Mouse (Mus musculus): ENCODE data around the gene Gm4767. TPM values are rescaled to one million over a fixed set of nuclear protein-coding genes. Genes with fewer than 3 reads are reported as not detected.

Gene Gm4767
- 0.07 TPM in 1 of 2 replicates, not detected in the other for polyA plus RNA-seq (2012; rRNA removed)

DNA sequence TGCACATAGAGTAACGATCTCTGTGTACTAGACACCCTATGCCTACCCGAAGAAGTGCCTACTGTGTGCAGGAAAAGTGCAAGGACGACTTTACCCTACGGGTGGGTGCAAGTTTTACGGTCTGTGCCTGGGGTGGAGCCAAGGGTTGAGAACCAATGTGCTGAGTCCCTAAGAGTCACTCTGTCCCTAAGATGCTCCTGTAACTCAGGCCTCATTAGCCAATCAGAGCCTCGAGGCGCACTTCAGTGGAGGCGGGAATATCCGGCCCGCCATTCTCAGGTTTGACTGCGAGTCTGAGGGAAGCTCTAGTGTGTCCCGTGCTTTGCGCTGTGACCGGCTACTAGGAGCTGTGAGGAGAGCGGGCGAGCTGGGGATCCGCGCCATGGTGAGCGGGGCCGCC lies at the start of gene Gm4767:
TSS of gene Gm4767 (plus strand) at position 288 of the 400 bp plus-strand sequence.

DNA sequence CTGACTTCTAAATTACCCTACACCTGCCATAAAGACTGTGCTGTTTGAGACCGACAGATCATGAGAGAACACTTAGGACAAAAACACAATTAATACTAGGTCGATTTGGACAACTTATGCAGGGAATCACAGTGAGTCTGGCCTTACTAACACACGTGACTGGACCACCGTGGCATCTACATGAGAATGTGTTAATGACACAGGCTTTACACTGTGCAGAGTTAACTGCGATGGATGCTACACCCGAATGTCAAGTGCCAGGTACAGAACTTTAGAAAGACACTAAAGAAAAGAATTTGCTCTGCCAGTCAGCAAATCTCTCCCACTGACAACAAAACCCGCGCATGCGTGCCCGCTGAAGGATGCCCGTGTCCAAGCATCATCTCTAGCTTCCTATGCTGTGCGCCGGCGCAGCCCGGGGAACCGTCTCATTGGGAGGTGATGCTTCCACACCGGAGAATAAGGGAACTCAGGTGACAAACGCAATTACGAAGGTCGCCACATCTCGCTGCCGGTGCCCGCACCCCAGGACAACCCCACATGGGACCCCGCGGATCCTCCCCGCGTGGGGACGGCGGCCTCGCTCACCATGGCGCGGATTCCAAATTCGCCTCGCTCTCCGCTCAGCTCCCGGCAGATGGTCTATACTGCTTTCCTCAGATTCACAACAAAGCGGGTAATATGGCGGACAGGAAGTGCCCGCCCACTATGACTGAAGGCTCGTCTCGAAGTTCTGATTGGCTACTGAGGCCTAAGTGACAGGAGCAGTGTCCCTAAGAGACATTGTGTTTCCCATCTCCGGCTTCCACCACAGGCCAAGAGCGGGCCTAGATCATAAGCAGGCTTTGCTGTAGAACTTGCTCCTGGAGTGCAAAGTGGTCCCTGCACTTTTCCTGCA lies 41.2 kb upstream of the Gm4767 start, which contains the start of gene Gm3055:
TSS of gene Gm3055 (minus strand) at position 656 of the 898 bp plus-strand sequence.

DNA sequence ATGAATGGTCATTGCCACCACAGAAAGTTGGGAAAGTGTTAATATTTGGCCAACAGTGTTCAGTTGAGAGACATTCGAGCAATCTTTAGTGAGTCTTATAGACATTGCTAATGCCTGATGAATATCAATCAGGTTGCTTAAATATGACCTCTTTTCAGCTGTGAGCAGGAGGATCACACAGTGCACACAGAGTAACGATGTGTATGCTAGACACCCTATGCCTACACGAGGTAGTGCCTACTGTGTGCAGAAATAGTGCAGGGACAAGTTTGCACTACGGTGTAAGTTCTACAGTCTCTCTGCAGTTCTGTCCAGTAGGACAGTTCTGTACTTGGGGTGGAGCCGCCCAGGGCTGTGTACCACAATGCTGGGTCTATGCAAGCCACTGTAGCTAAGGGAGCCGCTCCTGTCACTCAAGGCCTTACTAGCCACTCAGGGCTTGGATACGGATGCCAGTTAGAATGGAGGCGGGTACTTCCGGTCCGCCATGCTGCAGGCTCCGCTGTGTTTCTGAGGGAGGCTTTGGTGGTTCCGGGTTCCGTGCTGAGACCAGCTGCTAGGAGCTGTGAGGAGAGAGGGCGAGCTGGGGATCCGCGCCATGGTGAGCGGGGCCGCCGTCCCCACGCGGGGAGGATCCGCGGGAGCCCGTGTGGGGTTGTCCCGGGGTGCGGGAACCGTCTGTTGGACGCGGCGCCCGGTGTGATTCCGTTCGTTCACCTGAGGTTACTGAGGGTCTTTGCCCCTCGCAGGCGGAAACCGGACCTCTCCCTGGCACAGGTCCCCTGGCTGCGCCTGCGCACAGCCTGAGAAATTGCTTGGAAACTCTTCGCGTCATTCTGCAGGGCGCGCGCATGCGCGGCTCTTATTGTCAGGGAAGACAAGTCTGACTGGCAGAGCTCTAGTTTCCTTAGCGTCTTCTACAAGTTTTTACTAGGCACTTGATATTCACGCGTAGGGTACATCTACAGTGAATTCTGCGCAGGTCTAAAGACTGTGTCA lies 51.7 kb downstream of the Gm4767 start, which contains the start of gene Gm32687:
TSS of gene Gm32687 (plus strand) at position 526 of the 999 bp plus-strand sequence.

Other genes starting within 250 kb of the Gm4767 start
- 497 and 508 TPM in 2 replicates for gene Tle2, start 237.6 kb upstream of the Gm4767 start, polyA plus RNA-seq (2012; rRNA removed)
- gene Tle6, start 211.1 kb upstream of the Gm4767 start, polyA plus RNA-seq (2012; rRNA removed): 192 and 202 TPM in 2 replicates
- 0.47 and 0.74 TPM in 2 replicates for gene BC025920, start 205.9 kb upstream of the Gm4767 start, polyA plus RNA-seq (2012; rRNA removed)
- gene Sirt6, start 184.4 kb upstream of the Gm4767 start, polyA plus RNA-seq (2012; rRNA removed): 59.4 and 65.9 TPM in 2 replicates
- gene Ankrd24, start 183.6 kb upstream of the Gm4767 start, polyA plus RNA-seq (2012; rRNA removed): 62.1 and 90.5 TPM in 2 replicates
- 0.10 and 0.26 TPM in 2 replicates for gene Gm10778, start 163.1 kb upstream of the Gm4767 start, polyA plus RNA-seq (2012; rRNA removed)
- 0.21 and 0.46 TPM in 2 replicates for gene Zfp433, start 107.4 kb upstream of the Gm4767 start, polyA plus RNA-seq (2012; rRNA removed)
- gene Gm3055, start 41.0 kb upstream of the Gm4767 start, polyA plus RNA-seq (2012; rRNA removed): 0.12 and 0.59 TPM in 2 replicates
- gene Gm32687, start 51.7 kb downstream of the Gm4767 start, polyA plus RNA-seq (2012; rRNA removed): 0.12 and 0.26 TPM in 2 replicates
- 0.08 TPM in 1 of 2 replicates, not detected in the other for gene Zfp781, start 118.3 kb downstream of the Gm4767 start, polyA plus RNA-seq (2012; rRNA removed)
- 0.95 and 1.7 TPM in 2 replicates for gene Zfp873, start 235.9 kb downstream of the Gm4767 start, polyA plus RNA-seq (2012; rRNA removed)

Data from ovary, adult 2 months (tissue).